Mouse (Mus musculus) forebrain, embryonic 15.5 days (tissue): ENCODE measurements around the gene Gm37240. TPM values are rescaled to one million over a fixed set of nuclear protein-coding genes. Genes with fewer than 3 reads are reported as not detected.

Source experiments
- ATAC-seq: fragments of 200-750 bp; cut with Nextera tagmentation; replicated peaks from 2 replicates; pipeline ENCODE4 v1.8.0; 2017; ENCODE audit warnings: mild to moderate bottlenecking, moderate TSS enrichment, moderate library complexity
- H3K27ac ChIP-seq: fragments of 300-500 bp; sonication (generic); replicated peaks from 2 replicates; pipeline ENCODE4 v1.5.1; 2015; ENCODE audit warnings: mild to moderate bottlenecking, inconsistent platforms
- H3K27me3 ChIP-seq: fragments of 300-500 bp; sonication (generic); 2 replicates; pipeline ENCODE4 v1.6.1; 2015; ENCODE audit warnings: inconsistent platforms
- H3K36me3 ChIP-seq: fragments of 300-500 bp; sonication (generic); 2 replicates; pipeline ENCODE4 v1.6.1; 2015; ENCODE audit warnings: mild to moderate bottlenecking, inconsistent platforms
- H3K4me1 ChIP-seq: fragments of 300-500 bp; sonication (generic); 2 replicates; pipeline ENCODE4 v1.6.1; 2015; ENCODE audit warnings: inconsistent platforms
- H3K4me2 ChIP-seq: fragments of 300-500 bp; sonication (generic); replicated peaks from 2 replicates; pipeline ENCODE4 v1.6.1; 2015; ENCODE audit warnings: mild to moderate bottlenecking, inconsistent platforms
- H3K4me3 ChIP-seq: fragments of 300-500 bp; sonication (generic); 2 replicates; pipeline ENCODE4 v1.5.1; 2015; ENCODE audit warnings: mild to moderate bottlenecking, inconsistent platforms
- H3K9ac ChIP-seq: fragments of 300-500 bp; sonication (generic); replicated peaks from 2 replicates; pipeline ENCODE4 v1.6.1; 2015; ENCODE audit warnings: mild to moderate bottlenecking, inconsistent platforms
- H3K9me3 ChIP-seq: fragments of 300-500 bp; sonication (generic); 2 replicates; pipeline ENCODE4 v1.6.1; 2016; ENCODE audit warnings: inconsistent platforms
- WGBS: fragments of 180-500 bp; shearing (Covaris S2); methylation state at CpG from one replicate; pipeline ENCODE4 v1.1.7; 2015; ENCODE audit warnings: mixed read lengths; 5-methylcytosine and 5-hydroxymethylcytosine counted together
- polyA plus RNA-seq: library from polyadenylated mRNA; unstranded; fragments of >200 nt; fragmentation: Nextera tagmentation; extraction: Ambion mirVana; gene quantifications from 2 replicates; pipeline ENCODE4 v1.2.1, GENCODE M21; 2015

Gm37240 gene
- polyA plus RNA-seq, 1 experiment from 2014 or later = 2.2 TPM

- H3K9ac ChIP-seq = no peak overlapping the region
- no peaks in the 10 kb centered on the region for H3K36me3 ChIP-seq
- H3K27ac ChIP-seq = no peak overlapping the region
- no peaks in the 10 kb centered on the region for H3K27me3 ChIP-seq
- no peak for ATAC-seq
- H3K9me3 ChIP-seq = no peaks in the 10 kb centered on the region
- WGBS = 92% methylated on average over 2 of the region's 2 CpGs
- no peak overlapping the region for H3K4me2 ChIP-seq
- H3K4me3 ChIP-seq = no peak overlapping the region
- H3K4me1 ChIP-seq = peaks cover 10% of the 10 kb centered on the region
Measured at GRCm38 (mm10) chr3:85635591-85635990, 251.7 kb downstream of the Gm37240 start.

GRCm38 (mm10) chr3:85635126-85635419, 252.2 kb downstream of the Gm37240 start:
- Histone ChIP-seq H3K9ac (no peak overlapping the region), H3K4me3 (no peak overlapping the region), H3K27ac (no peak overlapping the region), H3K27me3 (no peaks in the 10 kb centered on the region), H3K9me3 (no peaks in the 10 kb centered on the region), H3K36me3 (no peaks in the 10 kb centered on the region), H3K4me1 (peaks cover 10% of the 10 kb centered on the region), H3K4me2 (no peak overlapping the region)
- no peak for ATAC-seq
- 75% methylated on average over 2 of the region's 2 CpGs for WGBS

GRCm38 (mm10) chr3:85634389-85635125, 252.8 kb downstream of the Gm37240 start:
- peaks cover 10% of the 10 kb centered on the region for H3K4me1 ChIP-seq
- no peaks in the 10 kb centered on the region for H3K36me3 ChIP-seq
- no peaks in the 10 kb centered on the region for H3K27me3 ChIP-seq
- H3K4me3 ChIP-seq = no peak overlapping the region
- H3K27ac ChIP-seq = no peak overlapping the region; the same call in 1 of the 2 replicates
- ATAC-seq = peak; percentile 74
- no peak overlapping the region for H3K9ac ChIP-seq
- 44% methylated on average over 6 of the region's 8 CpGs for WGBS
- no peak overlapping the region for H3K4me2 ChIP-seq
- no peaks in the 10 kb centered on the region for H3K9me3 ChIP-seq

GRCm38 (mm10) chr3:85633733-85634132, 253.6 kb downstream of the Gm37240 start:
- 89% methylated on average over 2 of the region's 2 CpGs for WGBS
- H3K4me2 ChIP-seq = no peak overlapping the region
- no peak for ATAC-seq
- H3K36me3 ChIP-seq = no peaks in the 10 kb centered on the region; the same call in 1 of the 2 replicates
- H3K9me3 ChIP-seq = no peaks in the 10 kb centered on the region
- H3K4me3 ChIP-seq = no peak overlapping the region
- no peak overlapping the region for H3K9ac ChIP-seq
- H3K27me3 ChIP-seq = no peaks in the 10 kb centered on the region
- no peak overlapping the region; the same call in 1 of the 2 replicates for H3K27ac ChIP-seq
- peaks cover 10% of the 10 kb centered on the region for H3K4me1 ChIP-seq

GRCm38 (mm10) chr3:85629895-85630510, 257.3 kb downstream of the Gm37240 start:
- no peaks in the 10 kb centered on the region; the same call in 1 of the 2 replicates for H3K36me3 ChIP-seq
- no peaks in the 10 kb centered on the region for H3K9me3 ChIP-seq
- no peak overlapping the region for H3K4me2 ChIP-seq
- no peak overlapping the region for H3K9ac ChIP-seq
- no peaks in the 10 kb centered on the region for H3K27me3 ChIP-seq
- H3K4me1 ChIP-seq = peaks cover 10% of the 10 kb centered on the region
- over 99% methylated on average over 4 of the region's 4 CpGs for WGBS
- H3K4me3 ChIP-seq = no peak overlapping the region
- ATAC-seq = no peak
- H3K27ac ChIP-seq = no peak overlapping the region

GRCm38 (mm10) chr3:85619751-85620150, 267.6 kb downstream of the Gm37240 start:
- Histone ChIP-seq H3K9ac (no peak overlapping the region), H3K27ac (no peak overlapping the region), H3K36me3 (peaks cover 8% of the 10 kb centered on the region), H3K4me2 (no peak overlapping the region), H3K4me1 (no peaks in the 10 kb centered on the region), H3K4me3 (no peak overlapping the region), H3K9me3 (no peaks in the 10 kb centered on the region), H3K27me3 (no peaks in the 10 kb centered on the region)
- no peak for ATAC-seq
- 100% methylated on average over 1 of the region's 1 CpGs for WGBS

GRCm38 (mm10) chr3:85619345-85619744, 268.0 kb downstream of the Gm37240 start:
- no peaks in the 10 kb centered on the region for H3K27me3 ChIP-seq
- H3K9me3 ChIP-seq = no peaks in the 10 kb centered on the region
- H3K4me1 ChIP-seq = no peaks in the 10 kb centered on the region
- peaks cover 8% of the 10 kb centered on the region for H3K36me3 ChIP-seq
- H3K4me2 ChIP-seq = no peak overlapping the region
- no peak overlapping the region for H3K4me3 ChIP-seq
- no peak for ATAC-seq
- no peak overlapping the region for H3K9ac ChIP-seq
- no peak overlapping the region for H3K27ac ChIP-seq
- 79% methylated on average over 5 of the region's 5 CpGs for WGBS

GRCm38 (mm10) chr3:85618885-85619284, 268.4 kb downstream of the Gm37240 start:
- no peak overlapping the region for H3K9ac ChIP-seq
- no peak for ATAC-seq
- H3K9me3 ChIP-seq = no peaks in the 10 kb centered on the region
- no peak overlapping the region for H3K4me2 ChIP-seq
- H3K27ac ChIP-seq = no peak overlapping the region
- H3K4me3 ChIP-seq = no peak overlapping the region
- H3K36me3 ChIP-seq = peaks cover 8% of the 10 kb centered on the region
- H3K27me3 ChIP-seq = no peaks in the 10 kb centered on the region
- WGBS = 84% methylated on average over 6 of the region's 6 CpGs
- no peaks in the 10 kb centered on the region for H3K4me1 ChIP-seq

- 98% methylated on average over 1 of the region's 1 CpGs for WGBS
- Histone ChIP-seq H3K9me3 (no peaks in the 10 kb centered on the region), H3K36me3 (peaks cover 8% of the 10 kb centered on the region), H3K4me3 (no peak overlapping the region), H3K27ac (no peak overlapping the region), H3K4me2 (no peak overlapping the region), H3K4me1 (no peaks in the 10 kb centered on the region), H3K9ac (no peak overlapping the region), H3K27me3 (no peaks in the 10 kb centered on the region)
- ATAC-seq = no peak
Measured at GRCm38 (mm10) chr3:85616389-85616788, 270.9 kb downstream of the Gm37240 start.

- H3K27me3 ChIP-seq = no peaks in the 10 kb centered on the region
- peaks cover 9% of the 10 kb centered on the region; the same call in 1 of the 2 replicates for H3K4me1 ChIP-seq
- WGBS = 94% methylated on average over 2 of the region's 2 CpGs
- no peak overlapping the region for H3K27ac ChIP-seq
- H3K4me2 ChIP-seq = no peak overlapping the region
- no peaks in the 10 kb centered on the region for H3K36me3 ChIP-seq
- no peak overlapping the region for H3K9ac ChIP-seq
- no peak for ATAC-seq
- H3K9me3 ChIP-seq = no peaks in the 10 kb centered on the region
- no peak overlapping the region for H3K4me3 ChIP-seq
Measured at GRCm38 (mm10) chr3:85607753-85608152, 279.6 kb downstream of the Gm37240 start.

GRCm38 (mm10) chr3:85606912-85607311, 280.4 kb downstream of the Gm37240 start:
- WGBS = 86% methylated on average over 3 of the region's 3 CpGs
- Histone ChIP-seq H3K9me3 (no peaks in the 10 kb centered on the region), H3K4me3 (no peak overlapping the region), H3K9ac (no peak overlapping the region), H3K36me3 (no peaks in the 10 kb centered on the region), H3K4me2 (no peak overlapping the region), H3K27ac (no peak overlapping the region), H3K27me3 (no peaks in the 10 kb centered on the region), H3K4me1 (peaks cover 10% of the 10 kb centered on the region; the same call in 1 of the 2 replicates)
- ATAC-seq = no peak

GRCm38 (mm10) chr3:85603811-85604210, 283.5 kb downstream of the Gm37240 start:
- Histone ChIP-seq H3K36me3 (no peaks in the 10 kb centered on the region), H3K4me2 (no peak overlapping the region), H3K4me3 (no peak overlapping the region), H3K27ac (no peak overlapping the region), H3K9me3 (no peaks in the 10 kb centered on the region), H3K4me1 (peaks cover 13% of the 10 kb centered on the region; the same call in 1 of the 2 replicates), H3K9ac (no peak overlapping the region), H3K27me3 (no peaks in the 10 kb centered on the region)
- ATAC-seq = no peak
- WGBS = 52% methylated on average over 1 of the region's 1 CpGs
